Mouse (Mus musculus) Muller cell, postnatal 12 days (primary cell): ENCODE measurements around the gene Sord.
A peak's percentile ranks its signal among the peaks of the same experiment; 100 is the strongest.

ENCODE experiments used
- DNase-seq: peaks from one replicate; pipeline ENCODE4 v3.0.0-alpha.2; 2015; ENCODE audit errors: inconsistent ontology term

The Sord gene

DNA sequence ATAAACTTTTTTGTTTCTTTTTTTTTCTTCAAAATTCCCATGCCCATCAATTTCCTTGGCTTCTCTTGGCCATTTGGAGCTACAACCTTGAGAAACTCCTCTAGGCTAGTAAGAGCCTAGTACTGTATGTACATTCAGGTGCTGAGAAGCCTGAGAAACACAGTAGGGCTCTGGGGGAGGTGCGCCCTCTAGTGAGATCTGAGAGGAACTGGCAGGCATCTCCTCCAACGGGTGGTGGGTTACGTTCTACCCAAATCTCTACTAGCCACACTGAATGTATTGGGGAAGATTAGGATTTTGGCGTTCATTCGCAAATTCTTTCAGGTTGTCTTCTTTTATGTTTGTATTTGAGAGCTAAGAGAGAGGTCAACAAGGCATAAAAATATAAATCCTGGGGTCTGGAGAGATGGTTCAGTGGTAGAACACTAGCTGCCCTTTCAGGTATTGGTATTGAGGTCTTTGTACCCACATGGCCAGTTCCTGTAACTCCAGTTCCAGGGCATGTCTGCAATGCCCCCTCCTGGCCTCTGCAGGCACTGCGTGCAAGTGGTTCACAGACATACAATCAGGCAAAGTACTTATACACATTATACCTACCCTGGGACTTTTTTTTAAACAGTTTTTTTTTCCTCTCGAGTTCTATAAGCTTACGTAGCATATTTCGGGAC, 68.2 kb downstream of the Sord start:
- peak; percentile 72 for DNase-seq

DNA sequence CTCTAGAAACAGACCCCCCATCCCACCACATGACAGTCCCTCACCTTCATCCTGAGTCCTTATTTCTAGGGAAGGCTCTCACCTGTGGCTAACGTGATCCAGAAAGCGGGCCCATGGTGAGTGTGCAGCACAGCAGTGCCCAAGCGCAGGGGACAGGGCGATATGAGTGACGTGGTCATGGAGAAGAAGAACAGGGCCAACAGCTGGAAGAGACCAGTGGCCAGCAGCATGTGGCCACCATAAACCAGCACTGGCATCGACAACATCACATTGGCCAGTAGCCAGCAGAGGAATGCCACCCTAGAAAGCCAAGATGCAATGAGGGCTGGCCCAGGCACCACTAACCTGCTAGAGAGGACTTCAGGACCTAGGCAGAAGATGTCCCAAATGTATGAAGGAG, 70.0 kb downstream of the Sord start:
- no peak for DNase-seq

GRCm38 (mm10) chr2:122305097-122305892, 70.7 kb downstream of the Sord start:
- no peak for DNase-seq

DNA sequence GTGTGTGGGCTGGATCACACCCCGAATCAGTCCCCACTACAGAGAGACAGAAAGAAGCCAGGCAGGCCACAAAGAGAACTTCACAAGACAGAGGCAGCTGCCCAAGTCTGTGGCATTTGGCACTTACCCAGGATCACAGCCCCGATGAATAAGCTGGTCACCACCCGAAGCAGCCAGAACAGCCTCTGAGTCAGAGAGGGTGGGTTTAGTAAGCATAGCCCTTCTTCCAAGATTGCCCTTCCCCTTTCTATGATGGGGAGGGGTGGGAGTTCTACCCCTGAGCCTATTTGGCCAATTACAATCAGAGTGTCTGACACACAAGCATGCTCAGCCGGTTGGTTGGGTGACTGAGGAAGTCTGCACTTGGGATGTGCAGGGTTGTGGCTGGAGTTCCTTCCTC, 71.6 kb downstream of the Sord start:
- peak; percentile 90 for DNase-seq

GRCm38 (mm10) chr2:122309647-122310046, 75.1 kb downstream of the Sord start:
- no peak for DNase-seq

DNA sequence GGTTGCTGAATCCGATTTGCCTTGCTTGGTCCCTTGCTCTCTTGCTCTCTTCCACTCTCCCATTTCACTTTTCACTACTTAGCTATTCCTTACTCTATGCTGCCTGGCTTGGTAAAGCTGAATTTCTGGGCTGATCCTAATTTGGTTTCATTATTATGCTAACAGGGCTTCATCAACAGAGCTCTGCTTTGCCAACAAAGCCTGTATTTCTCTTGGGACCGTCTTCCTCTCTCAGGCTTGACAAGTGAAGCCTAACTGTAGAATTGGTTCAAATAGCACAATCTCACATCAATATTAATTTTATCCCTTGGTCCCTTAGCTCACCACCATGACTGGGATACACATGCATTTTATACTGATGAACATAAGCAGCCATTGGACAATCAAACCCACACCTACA, 77.0 kb downstream of the Sord start:
- no peak for DNase-seq

- DNase-seq, result no peak
These were observed 78.3 kb downstream of the Sord start for GRCm38 (mm10) chr2:122312722-122313417.

- DNase-seq, result no peak
These were observed 79.0 kb downstream of the Sord start, which contains the start of gene Duoxa1 for GRCm38 (mm10) chr2:122313536-122313935. Duoxa1 (minus strand) TSS chr2:122313730.
